Mouse (Mus musculus) v-Abl transformed pro-B cells (cell line): ENCODE measurements around the gene Ahnak.
"Not testable (repeated sequence)": the region's sequence is repeated elsewhere in the genome, so short reads cannot be mapped to it uniquely, and the experiment has no call there.

Experiments
- in situ Hi-C, 2 experiments: fragments of 400-800 bp; cut with MboI; formaldehyde crosslinking; loops; one replicate each; pipeline ENCODE4 v1.15.1; 2025; ENCODE audit not compliant: unreplicated experiment in 2 of 2

Gene Ahnak

GRCm38 (mm10) chr19:9076982-9077660 is 88.0 kb downstream of the Ahnak start:
- in situ Hi-C loops = loop anchor here (5.0 kb wide), 1 partner anchor 85 kb away; no protein-coding TSS in a partner anchor

- in situ Hi-C loops = loop anchor here (5.0 kb wide), 1 partner anchor 88 kb away; no protein-coding TSS in a partner anchor
Measured at GRCm38 (mm10) chr19:9079916-9080315, 90.8 kb downstream of the Ahnak start.

GRCm38 (mm10) chr19:9081311-9082190 is 92.5 kb downstream of the Ahnak start:
- in situ Hi-C loops = no loop called here

- in situ Hi-C loops = no loop called here
Measured at GRCm38 (mm10) chr19:9082191-9083009, 93.3 kb downstream of the Ahnak start.

GRCm38 (mm10) chr19:9083010-9083355 is 93.9 kb downstream of the Ahnak start:
- in situ Hi-C loops = no loop called here

- in situ Hi-C loops = not testable (repeated sequence)
Measured at GRCm38 (mm10) chr19:9083892-9084291, 94.8 kb downstream of the Ahnak start.

GRCm38 (mm10) chr19:9087821-9088220 is 98.7 kb downstream of the Ahnak start, which contains the start of gene Scgb1a1:
Gene Scgb1a1 (minus strand): TSS chr19:9087958.
- in situ Hi-C loops = no loop called here

GRCm38 (mm10) chr19:9090191-9090590 is 101.1 kb downstream of the Ahnak start:
- in situ Hi-C loops = no loop called here

GRCm38 (mm10) chr19:9090709-9091108 is 101.6 kb downstream of the Ahnak start:
- in situ Hi-C loops = no loop called here

- in situ Hi-C loops = no loop called here
Measured at GRCm38 (mm10) chr19:9095111-9095510, 106.0 kb downstream of the Ahnak start.

- in situ Hi-C loops = no loop called here
Measured at GRCm38 (mm10) chr19:9097441-9097840, 108.4 kb downstream of the Ahnak start.

GRCm38 (mm10) chr19:9099751-9100150 is 110.7 kb downstream of the Ahnak start:
- in situ Hi-C loops = loop anchor here in 1 of 2 experiments (10.0 to 25.0 kb wide), 2 partner anchors 385 to 512 kb away; partner anchors contain the start of gene Slc22a8

- in situ Hi-C loops = loop anchor here in 1 of 2 experiments (10.0 to 25.0 kb wide), 2 partner anchors 386 to 513 kb away; partner anchors contain the start of gene Slc22a8
Measured at GRCm38 (mm10) chr19:9100297-9101061, 111.4 kb downstream of the Ahnak start.

GRCm38 (mm10) chr19:9101062-9101457 is 112.0 kb downstream of the Ahnak start:
- in situ Hi-C loops = loop anchor here in 1 of 2 experiments (10.0 to 25.0 kb wide), 2 partner anchors 386 to 514 kb away; partner anchors contain the start of gene Slc22a8

GRCm38 (mm10) chr19:9103986-9104385 is 114.9 kb downstream of the Ahnak start:
- in situ Hi-C loops = loop anchor here in 1 of 2 experiments (10.0 to 25.0 kb wide), 2 partner anchors 389 to 517 kb away; partner anchors contain the start of gene Slc22a8

- in situ Hi-C loops = loop anchor here in 1 of 2 experiments (10.0 to 25.0 kb wide), 2 partner anchors 390 to 518 kb away; partner anchors contain the start of gene Slc22a8
Measured at GRCm38 (mm10) chr19:9105101-9105685, 116.1 kb downstream of the Ahnak start.

GRCm38 (mm10) chr19:9106096-9106495 is 117.0 kb downstream of the Ahnak start:
- in situ Hi-C loops = loop anchor here in 1 of 2 experiments (10.0 to 25.0 kb wide), 2 partner anchors 391 to 519 kb away; partner anchors contain the start of gene Slc22a8

GRCm38 (mm10) chr19:9106751-9107378 is 117.8 kb downstream of the Ahnak start:
- in situ Hi-C loops = loop anchor here in 1 of 2 experiments (10.0 to 25.0 kb wide), 2 partner anchors 392 to 520 kb away; partner anchors contain the start of gene Slc22a8
